Mouse (Mus musculus) MEL (cell line): ENCODE data around the gene Ankrd50.

Source experiments
- CTCF ChIP-seq, 3 experiments: IDR thresholded peaks in 2 of 3; conservative IDR thresholded peaks in 1 of 3; 2 replicates each; pipeline ENCODE4 v1.5.1; 2011 to 2012; ENCODE audit warnings: low read length in 3 of 3, low read depth in 2 of 3, mild to moderate bottlenecking in 2 of 3, improper control_type of control experiment in 1 of 3, inconsistent platforms in 1 of 3, mixed read lengths in 1 of 3, moderate library complexity in 1 of 3; ENCODE audit not compliant: control insufficient read depth in 1 of 3, insufficient read depth in 1 of 3, poor library complexity in 1 of 3, severe bottlenecking in 1 of 3
- EP300 ChIP-seq, 2 experiments: IDR thresholded peaks; 2 replicates each; pipeline ENCODE4 v1.6.1; 2011; ENCODE audit warnings: improper control_type of control experiment in 2 of 2, low read length in 2 of 2, low read depth in 1 of 2, mild to moderate bottlenecking in 1 of 2
- MYC ChIP-seq: IDR thresholded peaks from 2 replicates; pipeline ENCODE4 v1.6.1; 2011; ENCODE audit warnings: low read depth, mild to moderate bottlenecking, low read length, improper control_type of control experiment, moderate library complexity
- ZC3H11A ChIP-seq: IDR thresholded peaks from 2 replicates; pipeline ENCODE4 v1.6.1; 2012; ENCODE audit warnings: low read depth, mild to moderate bottlenecking, inconsistent platforms, low read length, improper control_type of control experiment

DNA sequence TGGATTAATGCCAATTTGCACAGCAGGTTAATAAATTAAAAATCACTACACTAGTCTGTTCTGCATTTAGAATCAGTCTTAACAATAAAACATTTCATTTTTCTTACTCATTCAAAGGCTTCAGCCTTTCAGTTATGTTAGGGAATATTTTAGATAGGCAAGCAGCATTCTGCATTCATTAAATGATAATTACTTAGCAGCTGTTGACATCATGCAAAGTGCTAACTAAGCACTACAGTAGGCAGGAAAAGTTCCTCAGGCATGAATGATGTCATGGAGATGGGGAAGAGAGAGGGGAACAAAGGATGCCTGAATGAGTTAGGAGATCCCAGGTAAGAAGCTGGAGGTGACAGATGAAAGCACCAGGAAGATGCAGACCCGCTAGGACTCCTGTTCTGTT is 6.7 kb downstream of the Ankrd50 start:
- TF ChIP-seq ZC3H11A: no peak
- TF ChIP-seq CTCF (IDR thresholded peaks at IDR 0.05 in 2 of 3, conservative IDR thresholded peaks at IDR 0.05 in 1 of 3; ENCODE audit: control insufficient read depth in 1 of 3, insufficient read depth in 1 of 3, low read depth in 2 of 3, low read length in 3 of 3, poor library complexity in 1 of 3, severe bottlenecking in 1 of 3): no peak
- TF ChIP-seq MYC: no peak
- no peak for TF ChIP-seq EP300 (IDR thresholded peaks at IDR 0.05; ENCODE audit: low read depth in 1 of 2, low read length in 2 of 2)
